ENCODE assay signal across 9 mouse cellular contexts in genomic region chr10:7866762-7867665, GRCm38 (mm10). TPM values are rescaled to one million over a fixed set of nuclear protein-coding genes. Genes with fewer than 3 reads are reported as not detected.
DNase-seq lines count a peak whose midpoint lies in the region; ATAC-seq and TF ChIP-seq lines count a peak whose summit lies in the region.
"Had no signal": no experiment of that assay in that cellular context is flagged by ENCODE, and none has a peak within 500 bp of the region (broad histone marks: within the 10 kb centered on the region; RNA-seq: fewer than 3 reads in every experiment).

No protein-coding gene starts in this region.

- H3K27me3 ChIP-seq in ES-Bruce4 (ENCODE audit: control insufficient read depth, insufficient read depth, low read length, poor library complexity, severe bottlenecking) = no peaks in the 10 kb centered on the region
- H3K27me3 ChIP-seq in embryonic facial prominence, embryonic 11.5 days (ENCODE audit: control insufficient read depth, insufficient read depth, low read length) = peaks cover 12% of the 10 kb centered on the region; the same call in 1 of the 2 replicates
- peaks cover 21% of the 10 kb centered on the region for H3K27me3 ChIP-seq in limb, embryonic 11.5 days (ENCODE audit: control insufficient read depth, insufficient read depth, low read length)
- H3K27me3 ChIP-seq in neural tube, embryonic 14.5 days (ENCODE audit: control insufficient read depth, insufficient read depth, low read length) = 0 out of 2 replicates have a peak, but pooled peaks cover 5% of the 10 kb centered on the region

- peak overlapping the region; percentile 17; the same call in 1 of the 2 replicates for H3K9ac ChIP-seq in ES-Bruce4 (ENCODE audit: low read depth, poor library complexity, severe bottlenecking)
- peak overlapping the region; percentile 46 for H3K9ac ChIP-seq in embryonic facial prominence, embryonic 11.5 days (replicated peaks; ENCODE audit: low read length)
- peak overlapping the region; percentile 43 for H3K9ac ChIP-seq in limb, embryonic 11.5 days (ENCODE audit: low read length)
- peak overlapping the region; percentile 44 for H3K9ac ChIP-seq in neural tube, embryonic 14.5 days (replicated peaks; ENCODE audit: low read depth, low read length)

- DNase-seq in heart, adult 11 months = peak; percentile 84
- no peak for DNase-seq in heart, adult 8-10 months (ENCODE audit: low spot score)
- peak; percentile 30 for DNase-seq in embryonic facial prominence, embryonic 11.5 days (ENCODE audit: low spot score)
- DNase-seq in heart, postnatal 14 days = peak; percentile 61
- peak; percentile 43 for DNase-seq in limb, embryonic 11.5 days (ENCODE audit: low spot score)

- intact Hi-C loops in heart, postnatal 14 days (cut with DNase I) = loop anchor here (5.0 kb wide), 1 partner anchor 35 kb away; the partner anchor contains the start of gene Zc3h12d

- no peaks in the 10 kb centered on the region for H3K9me3 ChIP-seq in ES-Bruce4 (replicated peaks; ENCODE audit: control insufficient read depth, insufficient read depth, low read length, poor library complexity, severe bottlenecking)
- no peaks in the 10 kb centered on the region for H3K9me3 ChIP-seq in embryonic facial prominence, embryonic 11.5 days (replicated peaks; ENCODE audit: control insufficient read depth, low read length)
- no peaks in the 10 kb centered on the region for H3K9me3 ChIP-seq in limb, embryonic 11.5 days (ENCODE audit: control insufficient read depth, low read length)
- H3K9me3 ChIP-seq in neural tube, embryonic 14.5 days (ENCODE audit: control insufficient read depth, low read length) = no peaks in the 10 kb centered on the region

- peak overlapping the region; percentile 22 for H3K4me3 ChIP-seq in ES-Bruce4 (ENCODE audit: low read depth, low read length)
- H3K4me3 ChIP-seq in embryonic facial prominence, embryonic 11.5 days (ENCODE audit: low read depth, low read length) = peak overlapping the region; percentile 26
- peak overlapping the region; percentile 35 for H3K4me3 ChIP-seq in limb, embryonic 11.5 days (ENCODE audit: low read depth, low read length)
- peak overlapping the region; percentile 34 for H3K4me3 ChIP-seq in neural tube, embryonic 14.5 days (ENCODE audit: low read depth, low read length)

- peak overlapping the region; percentile 69 for H3K4me2 ChIP-seq in embryonic facial prominence, embryonic 11.5 days (ENCODE audit: low read depth, low read length)
- peak overlapping the region; percentile 71 for H3K4me2 ChIP-seq in limb, embryonic 11.5 days (ENCODE audit: low read depth, severe bottlenecking)
- peak overlapping the region; percentile 62 for H3K4me2 ChIP-seq in neural tube, embryonic 14.5 days (ENCODE audit: low read depth, low read length)

- TF ChIP-seq EP300 in ES-Bruce4 (IDR thresholded peaks at IDR 0.05; ENCODE audit: insufficient read depth, low read depth, low read length) = no peak

- H3K36me3 ChIP-seq in ES-Bruce4 (ENCODE audit: control insufficient read depth, insufficient read depth, low read length, poor library complexity, severe bottlenecking) = no peaks in the 10 kb centered on the region
- no peaks in the 10 kb centered on the region for H3K36me3 ChIP-seq in embryonic facial prominence, embryonic 11.5 days (replicated peaks; ENCODE audit: control insufficient read depth, insufficient read depth, low read depth, low read length)
- H3K36me3 ChIP-seq in limb, embryonic 11.5 days (ENCODE audit: control insufficient read depth, insufficient read depth, low read length) = no peaks in the 10 kb centered on the region
- H3K36me3 ChIP-seq in neural tube, embryonic 14.5 days (ENCODE audit: control insufficient read depth, insufficient read depth, low read length) = no peaks in the 10 kb centered on the region

- H3K4me1 ChIP-seq in ES-Bruce4 (ENCODE audit: control insufficient read depth, insufficient read depth, low read length) = no peaks in the 10 kb centered on the region
- no peaks in the 10 kb centered on the region; the same call in 1 of the 2 replicates for H3K4me1 ChIP-seq in embryonic facial prominence, embryonic 11.5 days (ENCODE audit: control insufficient read depth, insufficient read depth, low read length)
- H3K4me1 ChIP-seq in limb, embryonic 11.5 days (ENCODE audit: control insufficient read depth, insufficient read depth, low read length) = peaks cover 2% of the 10 kb centered on the region
- no peaks in the 10 kb centered on the region for H3K4me1 ChIP-seq in neural tube, embryonic 14.5 days (ENCODE audit: control insufficient read depth, insufficient read depth, low read length)

- TF ChIP-seq CTCF in ES-Bruce4 (IDR thresholded peaks at IDR 0.05; ENCODE audit: low read depth, low read length) = no peak

- H3K27ac ChIP-seq in ES-Bruce4 (ENCODE audit: insufficient read depth, low read length) = no peak overlapping the region
- no peak overlapping the region for H3K27ac ChIP-seq in embryonic facial prominence, embryonic 11.5 days (replicated peaks; ENCODE audit: low read depth, low read length)
- H3K27ac ChIP-seq in limb, embryonic 11.5 days (replicated peaks; ENCODE audit: low read depth, low read length) = no peak overlapping the region
- H3K27ac ChIP-seq in neural tube, embryonic 14.5 days (ENCODE audit: low read depth, low read length) = no peak overlapping the region

- no peak for TF ChIP-seq POLR2A in ES-Bruce4 (IDR thresholded peaks at IDR 0.05; ENCODE audit: insufficient read depth, low read length)

- WGBS in embryonic facial prominence, embryonic 11.5 days = 16% methylated on average over 50 of the region's 50 CpGs
- 17% methylated on average over 50 of the region's 50 CpGs for WGBS in limb, embryonic 11.5 days
- WGBS in neural tube, embryonic 14.5 days = 17% methylated on average over 50 of the region's 50 CpGs

- ATAC-seq in embryonic facial prominence, embryonic 11.5 days (replicated peaks; ENCODE audit: insufficient number of reproducible peaks, low FRiP score, low TSS enrichment, low read depth) = no peak
- no peak for ATAC-seq in limb, embryonic 11.5 days (ENCODE audit: insufficient number of reproducible peaks, low FRiP score, low TSS enrichment, low read depth)
- ATAC-seq in neural tube, embryonic 14.5 days (ENCODE audit: low read depth) = peak; percentile 54; the same call in 1 of the 2 replicates
- no peak for ATAC-seq in monocyte, adult 5-6 weeks (replicated peaks; ENCODE audit: insufficient number of reproducible peaks, low FRiP score, low TSS enrichment, poor library complexity, severe bottlenecking)

RNA-seq across cellular contexts. Expression of gene Zc3h12d, which starts 34.7 kb away (rescaled TPM):
- under 1 TPM; 0.14 to 0.26 (median 0.23) TPM for total RNA-seq in heart, adult 8-10 months (2022)
- polyA plus RNA-seq in ES-Bruce4 (2011; ENCODE audit: insufficient read depth, insufficient read length, low read depth, missing spikeins) = not detected in 2 replicates
- 0.07 and 0.08 TPM in 2 replicates for polyA plus RNA-seq in embryonic facial prominence, embryonic 11.5 days (2014; fragmentation: Nextera tagmentation; extraction: Ambion mirVana)
- under 1 TPM; 0.24 to 0.29 TPM for total RNA-seq in heart, postnatal 14 days (2021)
- 0.07 TPM in 2 replicates for polyA plus RNA-seq in limb, embryonic 11.5 days (2014; fragmentation: Nextera tagmentation; extraction: Ambion mirVana)
- 0.08 and 0.17 TPM in 2 replicates for polyA plus RNA-seq in neural tube, embryonic 14.5 days (2014; fragmentation: Nextera tagmentation; extraction: Ambion mirVana)
- total RNA-seq in monocyte, adult 5-6 weeks (2017) = 20.3 to 26.7 TPM (median 25.0 TPM) in 3 replicates
- polyA plus RNA-seq: C2C12 had no signal
